8 mouse cellular contexts compared by ENCODE assay signal in the genomic region with DNA sequence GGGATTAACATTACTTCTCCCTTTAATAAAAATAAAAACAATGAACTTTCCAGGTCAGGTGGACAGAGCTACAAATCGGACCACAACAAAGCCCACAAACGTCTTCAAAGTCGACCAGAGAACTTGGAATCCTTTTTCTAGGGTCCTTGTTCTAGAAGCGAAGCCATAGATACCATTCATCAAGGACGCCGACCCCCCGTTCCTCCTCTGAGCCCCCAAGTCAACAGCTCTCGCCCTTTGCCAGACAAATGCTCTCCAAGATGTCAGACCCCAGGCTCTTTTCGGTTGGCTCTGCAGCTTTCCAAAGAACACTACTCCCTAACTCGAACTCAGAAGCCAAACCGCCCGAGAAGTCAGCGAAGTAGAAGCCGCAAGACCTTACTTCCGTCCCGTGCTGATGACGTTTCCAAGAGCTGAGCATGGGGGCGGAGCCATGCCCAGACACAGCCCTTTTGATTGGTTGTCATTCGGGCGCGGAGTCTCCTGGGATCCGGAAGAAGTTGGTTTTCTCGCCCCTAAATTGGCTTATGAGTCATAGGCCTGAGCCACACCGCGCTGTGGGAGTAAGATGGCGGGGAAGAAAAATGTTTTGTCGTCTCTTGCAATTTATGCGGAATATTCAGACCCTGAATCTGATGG. TPM values are rescaled to one million over a fixed set of nuclear protein-coding genes. Genes with fewer than 3 reads are reported as not detected.
DNase-seq lines count a peak whose midpoint lies in the region; ATAC-seq and TF ChIP-seq lines count a peak whose summit lies in the region.

Gene Sap30bp (plus strand): TSS at position 175 of the 639 bp plus-strand sequence.
Gene Recql5 (minus strand): TSS at position 370 of the 639 bp plus-strand sequence.

- 0 out of 4 replicates have a peak, but pooled peaks of 1 of the 2 experiments have one; percentile 6 for TF ChIP-seq EP300 in MEL (IDR thresholded peaks at IDR 0.05; ENCODE audit: low read depth in 1 of 2, low read length in 2 of 2)

- peaks cover 9 to 11% of the 10 kb centered on the region in 2 experiments; a peak in 3 of 4 replicates for H3K4me1 ChIP-seq in MEL (ENCODE audit: control insufficient read depth in 1 of 2, insufficient read depth in 2 of 2, low read length in 2 of 2)
- H3K4me1 ChIP-seq in cerebellum, adult 2 months (ENCODE audit: control insufficient read depth, insufficient read depth, low read length): no peaks in the 10 kb centered on the region
- H3K4me1 ChIP-seq in forebrain, postnatal 0 days (ENCODE audit: insufficient read depth): peaks cover 21% of the 10 kb centered on the region
- H3K4me1 ChIP-seq in lung, embryonic 15.5 days: peaks cover 20% of the 10 kb centered on the region

- H3K27ac ChIP-seq in MEL (ENCODE audit: control insufficient read depth, low read depth, low read length): peak within 1 kb of the TSS; percentile 55
- peak within 1 kb of the TSS; percentile 8; the same call in 1 of the 2 replicates for H3K27ac ChIP-seq in cerebellum, adult 2 months (ENCODE audit: insufficient read depth, low read length)
- H3K27ac ChIP-seq in forebrain, postnatal 0 days (ENCODE audit: low read depth, low read length): peak within 1 kb of the TSS; percentile 75
- H3K27ac ChIP-seq in lung, embryonic 15.5 days: peak within 1 kb of the TSS; percentile 15; the same call in 1 of the 2 replicates

- no peak for TF ChIP-seq CTCF in MEL (IDR thresholded peaks at IDR 0.05 in 2 of 3, conservative IDR thresholded peaks at IDR 0.05 in 1 of 3; ENCODE audit: control insufficient read depth in 1 of 3, insufficient read depth in 1 of 3, low read depth in 2 of 3, low read length in 3 of 3, poor library complexity in 1 of 3, severe bottlenecking in 1 of 3)
- TF ChIP-seq CTCF in cerebellum, adult 2 months (IDR thresholded peaks at IDR 0.05; ENCODE audit: borderline replicate concordance, insufficient read depth, low read depth, low read length): no peak
- TF ChIP-seq CTCF in forebrain, postnatal 0 days (IDR thresholded peaks at IDR 0.05; ENCODE audit: low read depth): no peak

- H3K4me2 ChIP-seq in forebrain, postnatal 0 days (ENCODE audit: low read depth): peak within 1 kb of the TSS; percentile 77
- H3K4me2 ChIP-seq in lung, embryonic 15.5 days: peak within 1 kb of the TSS; percentile 85

- WGBS in cerebellum, adult 2 months: under 1% methylated on average over 28 of the region's 28 CpGs
- under 1% methylated on average over 28 of the region's 28 CpGs for WGBS in forebrain, postnatal 0 days
- WGBS in lung, embryonic 15.5 days: under 1% methylated on average over 28 of the region's 28 CpGs

- TF ChIP-seq RAD21 in MEL (IDR thresholded peaks at IDR 0.05; ENCODE audit: low read depth, low read length): no peak

- peak; percentile 74 to 88 for TF ChIP-seq POLR2A in MEL (IDR thresholded peaks at IDR 0.05; ENCODE audit: control insufficient read depth in 1 of 2, insufficient read depth in 1 of 2, low read depth in 1 of 2, low read length in 2 of 2, poor library complexity in 1 of 2)
- peak; percentile 86; the same call in 1 of the 2 replicates for TF ChIP-seq POLR2A in cerebellum, adult 2 months (IDR thresholded peaks at IDR 0.05; ENCODE audit: borderline replicate concordance, insufficient read depth, low read length)

- no peaks in the 10 kb centered on the region for H3K27me3 ChIP-seq in MEL (ENCODE audit: control insufficient read depth in 1 of 2, insufficient read depth in 2 of 2, low read length in 2 of 2)
- H3K27me3 ChIP-seq in cerebellum, adult 2 months (ENCODE audit: control insufficient read depth, insufficient read depth, low read length): no peaks in the 10 kb centered on the region
- H3K27me3 ChIP-seq in forebrain, postnatal 0 days (ENCODE audit: insufficient read depth, low read length): no peaks in the 10 kb centered on the region
- H3K27me3 ChIP-seq in lung, embryonic 15.5 days: no peaks in the 10 kb centered on the region

- H3K36me3 ChIP-seq in MEL (ENCODE audit: control insufficient read depth in 1 of 2, insufficient read depth in 2 of 2, low read length in 2 of 2): peaks cover 4 to 9% of the 10 kb centered on the region in 2 experiments
- peaks cover 20% of the 10 kb centered on the region for H3K36me3 ChIP-seq in forebrain, postnatal 0 days (ENCODE audit: insufficient read depth)
- peaks cover 22% of the 10 kb centered on the region for H3K36me3 ChIP-seq in lung, embryonic 15.5 days

- no peaks in the 10 kb centered on the region for H3K9me3 ChIP-seq in MEL (replicated peaks; ENCODE audit: insufficient read depth, low read length)
- no peaks in the 10 kb centered on the region for H3K9me3 ChIP-seq in forebrain, postnatal 0 days (ENCODE audit: low read length)
- no peaks in the 10 kb centered on the region for H3K9me3 ChIP-seq in lung, embryonic 15.5 days

- H3K4me3 ChIP-seq in MEL (ENCODE audit: control insufficient read depth in 1 of 2, insufficient read depth in 1 of 2, low read depth in 2 of 2, low read length in 2 of 2): peak within 1 kb of the TSS; percentile 90 to 95
- H3K4me3 ChIP-seq in cerebellum, adult 2 months (replicated peaks; ENCODE audit: insufficient read depth, low read depth, low read length): peak within 1 kb of the TSS; percentile 95
- peak within 1 kb of the TSS; percentile 75 for H3K4me3 ChIP-seq in forebrain, postnatal 0 days (ENCODE audit: low read depth, low read length)
- H3K4me3 ChIP-seq in lung, embryonic 15.5 days: peak within 1 kb of the TSS; percentile 94

- peaks cover 28% of the 10 kb centered on the region for H3K79me2 ChIP-seq in MEL (ENCODE audit: control insufficient read depth, insufficient read depth, low read length, poor library complexity)

- peak; percentile 100 for ATAC-seq in forebrain, postnatal 0 days
- peak; percentile 100 for ATAC-seq in lung, embryonic 15.5 days (ENCODE audit: borderline replicate concordance, extremely low read depth, low FRiP score, low TSS enrichment)

- peak; percentile 100 for DNase-seq in MEL (ENCODE audit: low read depth, low spot score)
- DNase-seq in cerebellum, adult 2 months: peak; percentile 98
- peak; percentile 99 for DNase-seq in forebrain, postnatal 0 days
- peak; percentile 98 for DNase-seq in heart, postnatal 4 days
- DNase-seq in layer of hippocampus, adult 8-10 months (ENCODE audit: low spot score in 2 of 2): peak; percentile 98
- DNase-seq in ovary, adult 18-20 months (ENCODE audit: low spot score): peak; percentile 94
- DNase-seq in thymus, postnatal 0 days (ENCODE audit: low spot score): peak; percentile 99

- H3K9ac ChIP-seq in MEL (ENCODE audit: control insufficient read depth, low read depth, low read length, poor library complexity, severe bottlenecking): peak within 1 kb of the TSS; percentile 86
- peak within 1 kb of the TSS; percentile 76 for H3K9ac ChIP-seq in forebrain, postnatal 0 days
- H3K9ac ChIP-seq in lung, embryonic 15.5 days: peak within 1 kb of the TSS; percentile 77

TF ChIP-seq in MEL, 35 proteins besides CTCF, POLR2A, EP300 and RAD21 (continues in another document):
- TF ChIP-seq USF1 (IDR thresholded peaks at IDR 0.05; ENCODE audit: low read depth, low read length) (peak; percentile 68), RCOR1 (IDR thresholded peaks at IDR 0.05; ENCODE audit: low read depth, low read length) (no peak), GABPA (IDR thresholded peaks at IDR 0.05; ENCODE audit: low read depth, low read length) (no peak), MAZ (IDR thresholded peaks at IDR 0.05; ENCODE audit: low read depth, low read length) (peak; percentile 89; the same call in 1 of the 2 replicates), ELF1 (IDR thresholded peaks at IDR 0.05; ENCODE audit: low read depth, low read length) (peak; percentile 100), ZNF384 (IDR thresholded peaks at IDR 0.05; ENCODE audit: low read depth, low read length) (no peak), MAX (IDR thresholded peaks at IDR 0.05; ENCODE audit: low read length) (peak; percentile 85), TCF12 (IDR thresholded peaks at IDR 0.05; ENCODE audit: low read depth, low read length) (peak; percentile 72; the same call in 1 of the 2 replicates), ZMIZ1 (IDR thresholded peaks at IDR 0.05; ENCODE audit: low read depth, low read length) (peak; percentile 72), BHLHE40 (IDR thresholded peaks at IDR 0.05; ENCODE audit: borderline replicate concordance, low read depth, low read length) (no peak), SMC3 (IDR thresholded peaks at IDR 0.05; ENCODE audit: low read depth, low read length) (no peak), SIN3A (IDR thresholded peaks at IDR 0.05; ENCODE audit: low read length) (peak; percentile 100), ETS1 (IDR thresholded peaks at IDR 0.05; ENCODE audit: low read depth, low read length) (peak; percentile 46; the same call in 1 of the 2 replicates), CHD2 (IDR thresholded peaks at IDR 0.05; ENCODE audit: low read length) (peak; percentile 67), NRF1 (IDR thresholded peaks at IDR 0.05; ENCODE audit: insufficient read depth, low read depth, low read length, poor library complexity, severe bottlenecking) (0 out of 2 replicates have a peak, but pooled peaks have one; percentile 38)

RNA-seq across cellular contexts. Expression of gene Sap30bp, which starts in this region (rescaled TPM):
- 51.6 and 69.2 TPM in 2 replicates for total RNA-seq in MEL (2012; rRNA removed)
- polyA plus RNA-seq in MEL (2012; ENCODE audit: insufficient read depth in 1 of 2, insufficient read length in 2 of 2, low read depth in 1 of 2, low replicate concordance in 2 of 2, missing spikeins in 1 of 2): 10 to 100 TPM in 1 of 2 experiments, not detected in 1; 49.1 TPM
- 49.5 and 53.5 TPM in 2 replicates for polyA plus RNA-seq in cerebellum, adult 2 months (2012; rRNA removed)
- total RNA-seq in forebrain, postnatal 0 days (2014; rRNA removed): 60.4 and 70.9 TPM in 2 replicates
- 49.5 and 59.4 TPM in 2 replicates for polyA plus RNA-seq in forebrain, postnatal 0 days (2015; fragmentation: Nextera tagmentation; extraction: Ambion mirVana)
- total RNA-seq in heart, postnatal 4 days (2021): 10 to 100 TPM; 25.7 to 29.0 TPM
- 10 to 100 TPM; 39.7 to 60.3 (median 44.3) TPM for total RNA-seq in layer of hippocampus, adult 8-10 months (2022)
- polyA plus RNA-seq in lung, embryonic 15.5 days (2015; fragmentation: Nextera tagmentation; extraction: Ambion mirVana): 29.8 and 35.5 TPM in 2 replicates
- polyA plus RNA-seq in thymus, postnatal 0 days (2015; fragmentation: Nextera tagmentation; extraction: Ambion mirVana): 47.2 and 48.8 TPM in 2 replicates

RNA-seq across cellular contexts. Expression of gene Recql5, which starts in this region (rescaled TPM):
- total RNA-seq in MEL (2012; rRNA removed): 16.7 and 20.3 TPM in 2 replicates
- polyA plus RNA-seq in MEL (2012; ENCODE audit: insufficient read depth in 1 of 2, insufficient read length in 2 of 2, low read depth in 1 of 2, low replicate concordance in 2 of 2, missing spikeins in 1 of 2): 10 to 100 TPM in 1 of 2 experiments, not detected in 1; 21.5 TPM
- polyA plus RNA-seq in cerebellum, adult 2 months (2012; rRNA removed): 24.7 and 28.5 TPM in 2 replicates
- total RNA-seq in forebrain, postnatal 0 days (2014; rRNA removed): 14.5 and 18.9 TPM in 2 replicates
- polyA plus RNA-seq in forebrain, postnatal 0 days (2015; fragmentation: Nextera tagmentation; extraction: Ambion mirVana): 6.9 and 8.4 TPM in 2 replicates
- 1 to 10 TPM; 8.0 to 10.0 TPM for total RNA-seq in heart, postnatal 4 days (2021)
- 10 to 100 TPM; 27.4 to 32.5 (median 30.3) TPM for total RNA-seq in layer of hippocampus, adult 8-10 months (2022)
- 20.5 and 22.3 TPM in 2 replicates for polyA plus RNA-seq in lung, embryonic 15.5 days (2015; fragmentation: Nextera tagmentation; extraction: Ambion mirVana)
- polyA plus RNA-seq in thymus, postnatal 0 days (2015; fragmentation: Nextera tagmentation; extraction: Ambion mirVana): 16.8 and 18.9 TPM in 2 replicates

Comparison
In these comparisons a context has a peak if more than half of its experiments do, and no peak if none do; other contexts are left out.
1. Peak in every context shown above with its lines: DNase-seq, ATAC-seq, H3K4me3 ChIP-seq and H3K27ac ChIP-seq.
2. H3K27ac ChIP-seq: peak in every context shown above with its lines; median percentile 75 in forebrain, postnatal 0 days; 55 in MEL; 15 in lung, embryonic 15.5 days; 8 in cerebellum, adult 2 months.